Mouse (Mus musculus): Measurements from ENCODE around the gene Skap2.

DNA sequence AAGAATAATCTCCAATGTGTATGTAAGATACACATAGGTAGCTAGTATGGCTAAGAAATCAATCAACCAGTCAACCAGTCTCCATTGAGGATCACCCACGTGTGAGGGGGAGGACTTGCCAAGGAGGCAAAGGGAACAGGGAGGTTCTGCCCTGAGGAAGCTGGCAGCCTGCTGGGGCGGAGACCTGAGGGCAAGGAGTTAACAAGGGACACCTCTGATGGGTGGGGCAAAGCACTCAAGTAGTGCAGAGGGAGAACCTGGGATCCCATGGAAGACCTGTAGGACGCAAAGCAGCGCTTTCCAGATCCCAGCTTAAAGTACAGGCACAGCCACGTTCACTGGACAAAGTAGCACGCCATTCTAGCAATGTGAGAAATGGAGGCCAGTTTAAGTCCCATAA, 131.6 kb downstream of the Skap2 start:
- TF ChIP-seq CTCF (IDR thresholded peaks at IDR 0.05; ENCODE audit: low read depth, low read length) = no peak
- no peak for TF ChIP-seq POLR2A (IDR thresholded peaks at IDR 0.05; ENCODE audit: borderline replicate concordance, low read depth, low read length)

Data from bone marrow macrophage, adult 2 months (primary cell).